Mouse (Mus musculus) heart, postnatal 25 days (tissue): ENCODE results near the gene Chit1. TPM values are rescaled to one million over a fixed set of nuclear protein-coding genes. Genes with fewer than 3 reads are reported as not detected.

ENCODE experiments used
- DNase-seq: peaks from one replicate; pipeline ENCODE4 v3.0.0; 2022; ENCODE audit warnings: low spot score
- intact Hi-C: fragments of 180-260 bp; cut with DNase I; formaldehyde crosslinking; loops from one replicate; pipeline ENCODE4 v1.15.1; 2025
- total RNA-seq, 2 experiments: library from RNA; stranded (reverse); gene quantifications; 2 replicates each; pipeline ENCODE4 v1.2.3; 2021

Gene Chit1
- total RNA-seq, 2 experiments from 2014 or later: not detected

GRCm38 (mm10) chr1:134114730-134115129, 3.7 kb downstream of the Chit1 start:
- intact Hi-C loops: loop anchor here (10.0 kb wide), 1 partner anchor 380 kb away; no protein-coding TSS in a partner anchor
- no peak for DNase-seq

GRCm38 (mm10) chr1:134115424-134115823, 4.4 kb downstream of the Chit1 start:
- no peak for DNase-seq
- intact Hi-C loops: loop anchor here (10.0 kb wide), 1 partner anchor 381 kb away; no protein-coding TSS in a partner anchor

- no peak for DNase-seq
These were observed 6.1 kb downstream of the Chit1 start for GRCm38 (mm10) chr1:134117110-134117509.

DNA sequence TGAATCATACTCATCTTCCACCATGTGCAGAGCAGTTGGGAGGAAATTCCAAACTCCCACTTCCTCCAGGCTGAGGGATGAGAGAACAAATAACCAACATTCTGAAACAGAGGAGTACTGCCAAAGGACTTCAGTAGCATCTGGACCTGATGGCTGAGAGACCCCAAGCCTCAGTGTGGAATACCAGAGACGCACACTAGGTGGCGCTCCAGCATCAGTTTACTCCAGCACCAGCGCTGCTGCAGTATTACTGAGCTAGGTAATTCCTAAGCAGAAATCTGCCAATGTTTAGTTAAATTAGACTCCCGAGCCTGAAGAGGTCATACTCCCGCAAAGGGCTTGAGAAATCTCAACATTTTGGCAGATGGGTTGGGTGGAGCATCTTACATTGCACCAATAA, 9.1 kb downstream of the Chit1 start:
- peak; percentile 53 for DNase-seq
- intact Hi-C loops: loop anchor here (5.0 kb wide), 2 partner anchors 158 to 212 kb away; partner anchors contain the start of gene Ppfia4

More at GRCm38 (mm10) chr1:134117110-134117509, 6.1 kb downstream of the Chit1 start:
- intact Hi-C loops: loop anchor here (10.0 kb wide), 1 partner anchor 382 kb away; no protein-coding TSS in a partner anchor

DNA sequence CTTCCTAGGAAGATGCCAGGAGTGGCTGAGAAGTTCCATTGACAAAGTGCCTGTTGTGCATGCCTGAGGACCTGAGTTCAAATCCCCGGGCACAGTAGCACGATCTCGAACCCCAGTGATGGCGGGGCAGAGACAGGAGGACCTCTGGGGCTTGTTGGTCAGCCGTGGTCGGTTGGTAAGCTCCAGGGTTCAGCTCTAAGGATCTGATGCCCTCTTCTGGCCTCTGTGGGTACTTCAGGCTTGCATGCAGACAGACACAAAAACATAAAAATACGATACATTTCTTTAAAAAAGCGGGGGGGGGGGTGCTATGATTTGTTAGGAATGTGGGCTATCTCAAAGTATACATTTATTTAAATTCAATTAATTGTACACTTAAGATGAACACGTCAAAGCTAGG, 11.2 kb downstream of the Chit1 start:
- intact Hi-C loops: loop anchor here (5.0 kb wide), 2 partner anchors 160 to 210 kb away; partner anchors contain the start of gene Ppfia4
- DNase-seq: no peak

DNA sequence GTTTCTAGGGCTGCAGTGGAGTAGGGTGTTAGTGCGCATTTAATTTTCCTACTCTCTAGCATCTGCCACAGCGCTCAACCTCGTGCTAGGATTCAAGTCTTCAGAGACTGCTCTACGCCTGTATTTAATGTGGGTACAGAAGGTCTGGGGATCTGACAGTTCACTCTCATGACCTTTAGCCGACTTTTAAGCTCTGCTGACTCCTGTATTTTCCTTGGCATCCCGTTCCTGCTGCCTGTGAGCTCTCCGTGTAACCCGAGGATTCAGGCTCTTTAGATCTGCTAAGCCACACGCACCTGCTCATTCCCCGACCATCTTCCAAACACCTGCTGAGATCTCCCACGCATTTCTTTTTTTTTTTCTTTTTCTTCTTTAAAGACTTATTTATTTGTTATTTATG, 22.3 kb downstream of the Chit1 start:
- no peak for DNase-seq
- intact Hi-C loops: no loop called here

DNA sequence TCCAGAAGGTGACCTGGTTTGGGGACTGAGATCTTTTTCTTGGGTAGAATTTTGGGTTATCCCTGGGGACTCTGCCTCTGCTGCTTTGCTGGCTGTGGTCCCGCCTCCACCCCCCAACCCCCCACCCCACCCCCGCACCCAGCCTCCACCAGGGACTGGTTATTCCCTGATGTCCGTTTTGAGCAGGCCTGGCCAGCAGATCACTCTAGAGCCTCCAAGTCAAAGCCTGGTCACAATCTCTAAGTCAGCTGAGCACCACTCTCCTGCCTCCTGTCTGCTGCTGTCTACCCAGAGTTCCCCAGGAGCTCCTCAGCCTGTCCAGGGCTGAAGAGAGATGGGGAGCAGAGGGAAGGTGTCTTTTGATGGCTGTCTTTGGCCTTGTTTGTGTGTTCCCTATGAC, 25.3 kb downstream of the Chit1 start:
- intact Hi-C loops: no loop called here
- no peak for DNase-seq

DNA sequence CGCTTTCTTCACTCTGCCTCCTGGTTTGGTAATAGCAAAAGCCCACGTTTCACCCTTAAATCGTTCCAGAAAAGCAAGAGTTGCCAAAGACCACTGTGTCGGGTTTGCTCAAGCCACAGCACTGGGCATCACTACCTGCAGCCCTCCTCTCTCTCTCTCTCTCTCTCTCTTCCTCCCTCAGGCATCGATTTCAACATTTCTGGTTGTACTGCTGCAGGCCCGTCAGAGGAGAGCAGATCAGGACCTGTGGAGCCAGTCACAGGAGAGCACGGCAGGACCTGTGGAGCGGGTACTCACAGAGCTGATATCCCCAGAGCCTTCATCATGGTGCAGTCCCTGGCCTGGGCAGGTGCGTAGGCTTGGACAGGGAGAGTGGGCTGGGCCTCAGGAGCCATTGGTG, 27.4 kb downstream of the Chit1 start:
- DNase-seq: no peak
- intact Hi-C loops: no loop called here

GRCm38 (mm10) chr1:134142363-134142794, 31.3 kb downstream of the Chit1 start:
- no peak for DNase-seq
- intact Hi-C loops: no loop called here

- DNase-seq: no peak
- intact Hi-C loops: no loop called here
These were observed 35.0 kb downstream of the Chit1 start for GRCm38 (mm10) chr1:134146066-134146465.

DNA sequence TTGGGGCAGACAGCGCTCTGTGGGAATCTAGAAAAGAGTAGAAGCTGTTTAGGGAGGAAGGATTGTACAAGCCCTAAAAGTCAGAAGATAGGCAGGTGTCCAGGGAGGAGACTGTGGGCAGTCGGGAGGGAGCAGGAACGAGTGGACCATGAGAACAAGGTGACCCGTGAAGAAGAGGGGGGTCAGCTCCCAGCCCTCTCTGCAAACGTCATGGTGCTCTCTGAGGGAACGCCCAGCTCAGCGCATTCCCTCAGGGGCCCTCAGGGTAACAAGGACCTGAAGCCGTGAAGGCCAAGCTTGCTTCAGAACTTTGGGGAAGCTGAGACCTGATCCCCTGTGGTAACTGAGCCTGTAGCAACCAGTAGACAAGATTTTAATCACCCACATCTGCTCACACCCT, 39.0 kb downstream of the Chit1 start:
- no peak for DNase-seq
- intact Hi-C loops: loop anchor here (2.0 kb wide), 1 partner anchor 45 kb away; no protein-coding TSS in a partner anchor

- DNase-seq: no peak
- intact Hi-C loops: loop anchor here (1.0 to 2.0 kb wide), 2 partner anchors 44 to 182 kb away; partner anchors contain the start of gene Ppfia4
These were observed 39.7 kb downstream of the Chit1 start for GRCm38 (mm10) chr1:134150745-134151144.

DNA sequence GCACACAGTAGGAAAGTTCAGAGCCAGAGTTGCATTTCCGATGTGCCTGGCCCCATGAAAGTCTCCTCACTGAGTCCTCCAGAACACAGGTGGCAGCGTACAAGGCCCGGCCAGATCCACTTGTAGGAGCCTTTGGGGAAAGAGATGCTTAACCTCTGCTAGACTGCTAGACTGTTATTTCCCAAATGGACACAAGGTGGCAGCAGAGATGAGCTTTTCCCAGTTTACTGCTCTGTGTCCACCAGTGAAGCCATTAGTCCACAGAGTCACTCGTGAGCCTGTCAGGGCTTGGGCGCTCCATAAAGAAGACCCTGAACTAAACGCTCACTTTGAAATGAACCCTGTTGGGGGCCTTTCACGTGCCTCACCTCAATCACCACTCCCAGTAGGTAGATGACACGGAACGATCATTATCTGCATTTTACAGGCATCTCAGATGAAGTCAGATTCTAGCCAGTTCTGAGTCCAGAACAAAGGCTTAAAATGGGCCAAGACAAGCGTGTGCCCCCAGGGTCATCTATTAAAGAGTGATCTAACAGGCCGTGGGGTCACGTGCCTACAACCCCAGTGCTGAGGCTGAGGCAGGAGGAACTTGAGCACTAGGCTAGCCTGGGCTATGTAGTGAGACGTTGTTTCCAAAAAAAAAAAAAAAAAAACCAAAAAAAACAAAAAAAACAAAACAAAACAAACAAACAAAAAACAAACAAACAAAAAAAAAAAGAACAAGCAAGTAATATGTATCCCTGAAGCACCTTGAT, 40.8 kb downstream of the Chit1 start:
- peak; percentile 38 for DNase-seq
- intact Hi-C loops: loop anchor here (1.0 to 2.0 kb wide), 4 partner anchors 43 to 180 kb away; partner anchors contain the start of gene Ppfia4

GRCm38 (mm10) chr1:134152626-134153590, 41.9 kb downstream of the Chit1 start:
- DNase-seq: no peak
- intact Hi-C loops: loop anchor here (1.0 to 2.0 kb wide), 2 partner anchors 91 to 170 kb away; no protein-coding TSS in a partner anchor

DNA sequence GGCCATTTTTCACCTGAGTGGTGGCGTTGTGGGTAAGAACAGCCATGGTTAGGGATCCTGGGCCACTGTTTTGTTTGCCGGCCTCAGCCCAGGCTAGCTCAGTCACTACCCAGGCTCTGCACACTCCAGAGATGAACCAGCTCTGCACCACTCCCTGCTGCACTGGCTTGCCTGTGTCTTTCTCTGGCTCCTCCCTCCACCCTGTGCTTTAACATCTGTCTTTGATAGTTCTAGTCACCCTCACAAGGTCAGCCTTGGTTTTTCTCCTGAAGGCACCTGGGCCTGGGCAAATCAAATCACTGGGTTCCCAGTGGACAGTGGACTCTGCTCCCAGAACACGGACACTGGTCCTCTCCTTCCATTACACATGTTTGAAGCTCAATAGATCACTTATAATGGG, 43.1 kb downstream of the Chit1 start:
- intact Hi-C loops: no loop called here
- no peak for DNase-seq

GRCm38 (mm10) chr1:134154655-134155054, 43.6 kb downstream of the Chit1 start:
- intact Hi-C loops: no loop called here
- no peak for DNase-seq

GRCm38 (mm10) chr1:134160404-134160803, 49.4 kb downstream of the Chit1 start:
- intact Hi-C loops: no loop called here
- DNase-seq: no peak

DNA sequence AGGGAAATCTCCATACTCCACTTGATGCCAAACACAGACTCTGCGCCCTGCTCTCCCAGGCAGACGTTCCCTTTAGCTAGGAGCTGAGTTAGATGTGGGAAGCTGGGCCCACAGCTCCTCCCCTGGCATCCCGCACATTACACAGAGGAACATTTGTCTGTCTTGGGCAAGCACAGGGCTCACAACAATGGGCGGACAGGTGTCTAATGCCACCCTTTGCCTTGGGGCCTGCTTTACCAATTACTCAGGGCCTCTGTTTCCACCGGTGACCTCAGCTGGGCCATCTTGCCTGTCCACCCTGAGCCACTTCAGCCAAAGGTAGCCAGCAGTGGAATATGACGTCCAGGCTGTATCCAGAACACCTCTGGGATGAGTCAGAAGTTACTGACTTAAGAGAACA, 50.4 kb downstream of the Chit1 start:
- DNase-seq: no peak
- intact Hi-C loops: no loop called here

DNA sequence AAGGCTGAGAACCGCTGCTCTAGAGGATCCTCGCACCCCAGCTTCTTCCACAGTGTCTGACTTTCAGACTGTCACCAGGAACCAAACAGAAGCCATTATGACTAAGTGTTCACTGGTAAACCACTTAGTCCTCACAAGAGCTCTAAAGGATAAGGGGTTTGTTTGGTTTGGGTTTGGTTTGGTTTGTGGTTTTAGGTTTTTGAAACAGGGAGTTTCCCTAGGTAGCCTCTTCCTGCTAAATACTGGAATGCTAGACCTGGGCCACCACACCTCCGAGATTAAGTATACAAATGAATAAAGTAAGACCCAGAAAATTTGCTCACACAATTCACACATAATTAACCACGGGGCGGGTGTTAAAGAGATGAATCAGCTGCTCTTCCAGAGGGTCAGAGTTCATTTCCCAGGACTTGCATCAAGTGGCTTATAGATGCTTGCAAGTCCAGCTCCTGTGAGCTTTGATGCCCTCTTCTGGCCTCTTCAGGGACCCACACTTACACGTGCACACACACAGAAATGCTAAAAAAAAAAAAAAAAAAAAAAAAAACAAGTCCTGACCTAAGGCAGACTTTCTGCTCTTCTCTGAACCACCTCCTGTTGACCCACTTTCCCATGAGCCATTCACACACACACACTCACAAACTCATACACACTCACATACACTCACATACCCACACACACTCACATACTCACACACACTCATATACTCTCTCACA, 51.6 kb downstream of the Chit1 start:
- intact Hi-C loops: no loop called here
- DNase-seq: no peak

GRCm38 (mm10) chr1:134163476-134163875, 52.4 kb downstream of the Chit1 start:
- intact Hi-C loops: no loop called here
- DNase-seq: no peak
